Mouse (Mus musculus) lung, postnatal 36 days (tissue): Measurements from ENCODE around the gene Adcy10.

Source experiments
- DNase-seq: peaks from one replicate; pipeline ENCODE4 v3.0.0; 2022; ENCODE audit warnings: mixed read lengths

The Adcy10 gene

DNA sequence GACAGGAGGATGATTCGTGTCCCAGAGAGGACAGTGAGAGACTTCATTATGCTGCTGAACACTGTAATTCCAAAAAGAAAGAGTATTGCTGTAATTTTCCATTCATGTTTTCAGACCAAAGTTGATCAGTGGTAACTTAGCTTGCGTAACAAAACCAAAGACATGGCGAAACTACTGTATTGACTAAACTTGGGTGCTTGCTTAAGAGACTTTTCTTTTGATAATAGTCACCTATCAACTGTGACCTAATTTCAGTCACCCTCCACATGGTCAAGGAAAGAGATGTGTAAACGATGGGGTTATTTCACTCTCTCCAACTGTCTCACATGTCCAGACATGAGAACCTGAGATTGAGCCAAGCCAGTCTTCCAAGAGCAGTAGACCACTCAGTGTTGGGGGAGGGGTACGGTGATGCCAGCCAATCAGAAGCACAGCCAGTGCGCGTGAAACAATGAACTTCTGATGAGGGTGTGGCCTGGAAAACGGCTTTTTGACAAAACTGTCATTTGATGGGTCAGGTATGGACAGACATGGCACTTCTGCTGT, at the start of gene Adcy10:
Gene Adcy10 (plus strand): TSS at position 496 of the 546 bp plus-strand sequence.
- DNase-seq = peak; percentile 60

DNA sequence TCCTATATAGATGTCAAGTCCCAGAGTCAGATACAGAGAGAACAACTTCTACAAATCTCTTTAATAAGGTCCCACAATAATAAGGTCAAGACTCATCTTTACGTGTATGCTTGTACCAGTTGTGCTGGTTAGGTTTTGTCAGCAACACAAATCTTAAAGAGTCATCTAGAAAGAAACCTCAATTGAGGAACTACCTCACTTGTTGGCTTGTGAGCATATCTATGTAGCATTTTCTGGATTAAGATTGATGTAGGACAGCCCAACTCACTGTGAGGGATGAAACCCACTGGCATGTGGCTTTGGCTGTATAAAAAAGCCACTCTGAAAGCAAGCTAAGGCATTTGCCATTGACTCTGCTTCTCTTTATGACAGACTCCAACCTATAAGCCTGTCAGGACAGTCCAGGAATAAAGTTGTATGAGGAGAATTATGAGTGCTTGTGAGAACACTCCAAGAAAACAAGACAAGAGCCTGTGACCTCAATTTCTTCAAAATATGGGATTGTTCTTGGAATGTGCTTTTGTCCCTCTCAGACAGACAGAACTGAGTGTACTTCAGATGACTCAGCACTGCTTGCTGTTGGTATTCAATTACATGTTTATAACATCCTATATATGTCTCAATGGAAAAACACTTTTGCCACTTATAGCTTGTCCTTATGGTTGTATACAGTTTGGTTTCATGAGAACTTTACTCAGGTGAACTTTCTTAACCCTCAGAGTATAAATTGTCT, 46.5 kb upstream of the Adcy10 start:
- no peak for DNase-seq

DNA sequence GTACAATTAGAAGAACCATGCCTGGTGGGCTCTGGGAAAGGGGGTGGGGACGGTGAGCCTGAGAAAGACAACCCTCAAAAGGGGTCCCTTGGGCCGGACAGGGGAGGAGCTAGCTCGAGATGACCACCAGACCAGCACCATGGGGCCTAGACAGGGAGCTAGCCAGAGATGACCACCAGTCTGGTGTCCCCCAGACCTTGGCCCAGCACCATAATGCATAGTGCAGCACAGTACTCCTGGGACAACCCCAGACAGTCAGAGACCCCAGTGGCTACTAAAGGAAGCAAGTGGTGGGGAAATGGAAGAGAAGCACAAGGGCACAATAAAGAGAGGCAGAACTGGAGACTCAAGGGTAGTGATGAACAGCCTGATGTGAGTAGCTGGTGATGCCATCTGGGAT, 44.2 kb upstream of the Adcy10 start:
- DNase-seq = no peak

DNA sequence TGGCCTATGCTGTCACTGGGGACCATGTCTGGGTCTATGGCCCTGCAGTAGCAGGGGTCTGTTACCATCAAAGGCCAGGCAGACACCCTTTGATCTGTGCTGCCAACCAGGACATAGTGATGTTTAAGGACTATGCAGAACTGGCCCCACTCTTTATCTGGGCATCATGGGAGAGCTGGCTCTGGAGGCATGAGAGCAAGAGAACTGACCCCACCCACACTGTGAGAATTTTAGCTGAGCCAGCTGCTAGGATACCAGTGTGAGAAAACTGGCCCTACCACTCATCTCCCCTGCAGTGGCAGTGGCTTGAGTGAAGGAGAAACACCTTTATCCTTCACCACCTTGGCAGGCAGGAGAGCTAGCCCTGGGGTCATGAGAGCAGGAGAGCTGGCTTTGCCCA, 43.8 kb upstream of the Adcy10 start:
- no peak for DNase-seq

DNA sequence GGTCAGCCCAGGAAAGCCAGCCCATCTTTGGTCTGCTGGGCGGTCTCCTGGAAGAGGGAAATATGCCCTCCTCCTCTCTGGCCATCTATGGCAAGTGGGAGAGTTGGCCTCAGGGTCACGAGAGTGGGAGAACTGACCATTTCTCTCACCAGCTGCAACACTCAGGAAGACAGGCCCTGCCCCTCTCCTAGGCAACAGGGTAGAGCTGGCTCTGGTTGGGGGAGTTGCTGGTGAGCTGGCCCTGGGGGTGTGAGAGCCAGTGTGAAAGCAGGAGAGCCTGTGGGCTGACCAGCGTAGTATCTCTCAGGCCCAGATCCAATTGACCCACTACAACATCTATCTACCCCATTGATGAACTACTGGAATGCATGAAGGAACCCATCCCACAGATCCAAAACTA, 43.3 kb upstream of the Adcy10 start:
- DNase-seq = no peak

DNA sequence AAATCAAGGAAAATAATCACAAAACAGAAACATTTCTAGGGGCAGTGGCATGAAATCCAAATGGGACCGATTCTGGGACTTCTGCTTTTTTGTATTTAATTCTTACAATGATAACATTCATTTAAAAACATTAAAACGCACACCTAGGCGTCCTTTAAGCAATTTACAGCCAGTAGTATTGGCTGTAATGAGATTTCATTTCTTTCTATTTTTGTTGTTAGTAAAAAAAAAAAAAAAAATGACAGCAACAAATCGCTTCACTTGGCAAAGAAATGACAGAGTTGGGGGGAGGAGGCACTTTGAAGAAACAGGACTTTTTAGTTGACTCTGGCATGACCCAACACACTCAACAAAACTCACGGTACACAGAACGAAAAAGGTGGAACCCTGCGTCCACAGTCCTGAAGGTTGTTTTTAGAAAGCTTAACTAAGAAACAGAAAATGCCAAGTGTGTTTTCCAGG, 25.9 kb upstream of the Adcy10 start:
- DNase-seq = peak; percentile 69

DNA sequence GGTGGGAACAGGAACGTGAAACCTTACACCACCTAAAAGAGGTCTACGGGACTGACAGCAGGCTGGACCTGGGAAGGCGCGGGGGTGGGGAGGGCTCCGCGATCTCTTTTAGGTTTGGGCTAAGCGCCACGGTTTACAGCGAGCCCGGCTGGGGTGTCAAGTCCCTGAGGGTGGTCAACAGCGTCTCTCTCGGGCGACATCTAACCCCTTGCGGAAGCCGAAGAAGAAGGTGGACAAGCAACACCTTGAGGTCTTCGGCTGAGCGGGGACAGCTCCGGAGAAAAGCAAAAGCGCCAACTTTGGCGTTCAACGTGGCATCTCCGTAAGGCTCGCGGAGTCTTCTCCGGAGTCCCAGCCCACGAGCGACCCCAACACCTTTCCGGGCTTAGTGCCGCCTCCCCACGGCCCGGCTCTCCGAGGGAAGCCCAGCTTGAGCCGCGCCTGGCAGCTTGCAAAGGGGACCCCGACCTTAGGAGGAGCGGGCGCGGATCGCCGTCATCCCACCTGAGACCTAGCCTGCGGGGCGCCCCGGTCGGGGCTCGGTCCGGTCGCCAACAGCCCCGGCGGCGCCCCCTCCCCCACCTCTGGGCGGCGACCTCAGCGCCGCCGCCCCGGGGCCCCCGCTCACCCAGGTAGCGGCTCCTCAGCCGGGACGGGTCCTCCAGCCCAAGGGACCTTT, 25.3 kb upstream of the Adcy10 start:
- DNase-seq = peak; percentile 32

DNA sequence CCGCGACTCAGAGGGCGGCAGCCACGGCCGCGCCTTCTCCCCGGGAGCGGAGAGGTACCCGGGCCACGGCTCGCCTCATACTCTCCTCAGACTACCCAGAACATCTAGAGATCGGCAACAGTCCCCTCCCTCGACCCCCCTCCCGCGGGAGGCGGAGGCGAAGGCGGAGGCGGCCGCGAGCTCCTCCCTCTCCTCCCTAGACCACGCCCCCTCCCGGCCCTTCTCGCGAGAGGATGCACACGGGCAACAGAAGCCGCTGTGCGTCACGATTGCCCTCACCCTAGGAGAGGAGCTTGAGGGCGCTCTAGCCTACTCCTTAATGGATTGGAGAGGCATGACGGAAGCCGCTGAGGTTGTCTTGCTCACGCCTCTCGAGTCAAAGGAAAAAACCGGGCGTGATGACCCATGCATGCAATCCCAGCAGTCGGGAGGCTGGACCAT, 24.6 kb upstream of the Adcy10 start, which contains the start of the genes Dcaf6 and Mpc2:
Gene Dcaf6 (minus strand): TSS at position 116 of the 441 bp plus-strand sequence.
Gene Mpc2 (plus strand): TSS at position 278 of the 441 bp plus-strand sequence.
- DNase-seq = peak; percentile 98

DNA sequence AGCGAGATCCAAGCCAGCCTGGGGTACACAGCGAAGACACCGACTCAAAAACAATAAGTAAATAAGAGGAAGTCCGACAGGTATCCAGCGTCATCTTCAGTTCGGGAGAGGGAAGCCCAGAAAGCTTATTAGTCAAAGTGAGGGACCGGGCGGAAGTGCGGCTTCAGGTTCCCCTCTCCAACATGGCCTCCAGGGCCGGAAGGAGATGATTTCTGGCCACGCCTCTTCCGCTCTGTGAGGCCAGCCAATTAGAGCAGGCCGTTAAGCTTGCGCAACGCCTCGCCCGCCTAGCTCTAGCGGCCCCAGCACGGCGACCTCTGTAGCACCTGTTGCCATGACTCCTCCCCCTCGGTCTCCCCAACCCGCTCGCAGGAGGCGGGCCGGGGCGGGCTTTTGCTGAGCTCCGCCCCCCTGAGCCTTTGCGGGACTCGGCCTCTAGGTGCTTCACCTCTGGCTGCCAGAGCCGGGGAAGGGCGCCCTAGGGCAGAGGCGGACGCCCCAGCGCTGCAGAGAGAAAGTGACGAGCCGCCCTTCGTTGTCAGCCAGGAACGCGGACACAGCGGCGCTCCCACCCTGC, 24.1 kb upstream of the Adcy10 start:
- DNase-seq = peak; percentile 100

DNA sequence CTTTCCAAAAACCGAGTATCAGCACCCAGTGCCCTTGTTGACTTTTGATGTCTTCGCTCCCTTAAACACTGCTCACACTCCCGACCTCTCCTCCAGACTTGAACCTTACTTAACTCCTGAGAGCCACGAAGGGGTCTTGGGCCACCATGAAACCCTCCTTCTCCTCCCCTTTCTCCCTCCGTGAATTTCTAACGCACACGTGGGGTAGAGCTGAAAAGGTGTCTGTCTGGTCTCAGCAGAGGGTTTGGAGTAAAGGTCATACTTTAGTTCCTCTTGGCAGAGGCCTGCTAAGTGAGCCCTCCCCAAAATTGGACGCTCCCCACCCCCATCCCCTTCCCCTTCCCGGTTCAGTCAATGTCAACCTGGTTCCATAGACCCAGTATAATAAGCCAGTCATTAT, 23.3 kb upstream of the Adcy10 start:
- DNase-seq = peak; percentile 13

DNA sequence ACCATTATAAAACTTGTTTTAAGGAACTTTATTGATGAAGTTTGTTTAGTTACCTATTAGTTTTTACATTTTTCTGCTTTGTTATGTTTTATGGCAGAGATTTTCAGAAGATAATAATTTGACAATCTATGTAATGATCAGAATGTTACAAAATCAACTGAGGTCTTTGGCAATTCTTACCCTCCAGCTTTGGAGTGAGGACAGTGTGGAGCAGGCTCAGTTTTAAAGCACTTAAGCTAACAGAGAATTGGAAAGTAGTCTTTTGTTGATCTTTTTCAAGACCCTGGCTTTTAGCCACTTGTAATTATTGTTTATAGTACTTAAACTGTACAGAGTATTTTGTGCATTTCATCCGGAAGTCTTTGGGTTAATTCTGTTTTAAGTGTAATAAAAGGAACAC, 22.1 kb upstream of the Adcy10 start:
- DNase-seq = no peak

DNA sequence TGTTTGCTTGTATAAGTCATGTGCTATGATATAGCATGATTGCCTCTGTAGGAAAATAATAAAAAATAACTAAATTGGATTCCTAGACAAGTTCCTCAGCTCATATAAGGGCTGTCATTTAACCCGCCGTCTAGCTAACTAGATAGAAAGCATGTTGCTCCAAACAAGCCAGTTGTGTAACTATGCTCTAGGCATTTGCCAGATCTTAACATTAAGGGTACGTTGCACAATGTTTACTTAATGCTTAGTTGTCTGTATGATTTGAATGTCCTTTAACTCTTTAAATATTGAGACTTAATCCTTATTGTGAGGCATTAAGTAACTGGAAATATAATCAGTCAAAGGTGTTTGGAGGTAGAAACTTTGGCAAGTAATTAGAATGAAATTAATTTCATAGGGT, 20.4 kb upstream of the Adcy10 start:
- DNase-seq = peak; percentile 25

DNA sequence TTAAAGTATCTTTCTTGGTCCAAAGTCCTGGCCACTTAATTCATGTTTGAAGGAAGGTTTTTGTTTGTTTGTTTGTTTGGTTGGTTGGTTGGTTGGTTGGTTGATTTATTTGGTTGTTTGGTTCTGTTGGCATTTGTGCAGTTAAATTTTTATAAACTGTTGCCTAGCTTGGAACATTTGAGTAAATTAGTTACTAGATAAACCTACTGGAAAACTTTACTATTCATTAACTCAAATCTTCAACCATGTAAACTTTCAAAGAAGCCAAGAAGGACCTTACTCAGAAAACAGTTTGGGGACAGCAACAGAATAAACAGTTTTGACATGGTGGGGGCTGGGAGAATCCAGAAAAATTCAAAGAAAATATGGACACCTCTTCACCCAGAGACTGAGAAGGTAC, 16.0 kb upstream of the Adcy10 start:
- DNase-seq = no peak

DNA sequence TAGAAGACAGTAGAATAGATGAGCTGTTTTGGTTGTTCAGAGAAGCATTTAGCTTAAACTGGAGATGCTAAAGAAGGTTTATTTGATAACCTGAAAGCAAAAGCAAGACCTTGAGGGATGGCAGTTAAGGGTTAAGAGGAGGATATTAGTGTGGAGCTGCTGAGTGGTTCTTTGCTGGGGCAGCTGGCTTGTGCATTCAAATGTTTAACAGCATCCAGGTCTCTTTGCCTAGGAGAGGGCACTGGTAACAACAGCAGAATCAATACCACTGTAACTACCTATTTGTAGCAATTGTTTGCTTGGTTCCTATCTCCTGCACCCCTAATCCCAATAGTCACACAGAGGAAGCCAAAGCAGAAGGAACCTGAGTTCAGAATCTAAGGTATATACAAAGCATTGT, 15.3 kb upstream of the Adcy10 start:
- no peak for DNase-seq

DNA sequence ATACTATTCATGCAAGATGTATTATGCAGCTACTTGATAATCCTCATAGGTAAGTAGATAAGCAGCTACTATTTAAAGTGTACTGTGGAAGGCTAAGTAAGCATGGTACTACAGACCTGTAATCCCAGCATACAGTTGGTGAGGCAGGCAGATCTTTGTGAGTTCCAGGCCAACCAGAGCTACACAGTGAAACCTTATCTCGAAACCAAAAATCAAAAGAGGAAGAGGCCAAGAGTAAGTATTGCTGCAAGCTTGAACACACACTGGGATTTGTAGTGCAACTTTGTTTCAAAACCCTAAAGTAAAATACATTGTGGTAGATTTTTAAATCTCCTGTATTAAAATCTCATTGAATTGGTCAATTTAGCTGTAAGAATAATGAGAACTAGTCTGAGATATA, 13.5 kb upstream of the Adcy10 start:
- DNase-seq = no peak

DNA sequence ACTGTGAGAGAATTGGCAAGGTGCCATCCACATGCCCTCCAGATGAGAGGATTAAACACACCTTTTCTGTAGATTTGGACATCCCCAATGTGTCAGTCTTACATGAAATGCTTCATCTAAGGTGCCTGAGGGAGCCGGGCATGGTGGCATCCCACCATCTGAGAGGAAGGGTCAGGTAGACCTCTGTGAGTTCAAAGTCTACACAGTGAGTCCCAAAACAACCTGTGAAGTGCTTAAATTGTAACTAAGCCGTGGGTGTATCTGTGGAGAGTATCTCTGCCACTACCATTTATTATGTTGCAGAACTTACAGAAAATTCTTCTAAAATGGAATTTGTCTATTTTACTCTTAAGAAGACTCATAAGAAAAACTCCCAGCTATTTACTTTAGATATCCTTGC, 1.1 kb downstream of the Adcy10 start:
- no peak for DNase-seq

DNA sequence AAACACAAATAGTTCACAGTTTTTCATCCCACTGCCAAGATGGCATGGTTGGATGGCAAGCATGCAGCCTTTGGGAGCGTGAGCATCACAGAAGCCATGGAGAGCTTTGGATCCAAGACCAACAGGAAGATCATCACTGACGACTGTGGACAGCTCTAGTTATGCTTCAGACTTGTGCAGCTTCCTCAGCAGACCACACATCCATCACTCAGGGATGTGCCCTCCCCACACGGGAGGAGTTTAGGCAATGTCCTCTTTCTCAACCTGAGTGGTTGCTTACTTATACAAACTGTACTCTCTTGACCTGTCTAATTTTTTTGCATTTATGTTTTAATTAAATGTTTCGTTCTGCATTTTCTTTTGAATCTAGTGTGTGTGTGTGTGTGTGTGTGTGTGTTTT, 4.2 kb downstream of the Adcy10 start:
- no peak for DNase-seq

DNA sequence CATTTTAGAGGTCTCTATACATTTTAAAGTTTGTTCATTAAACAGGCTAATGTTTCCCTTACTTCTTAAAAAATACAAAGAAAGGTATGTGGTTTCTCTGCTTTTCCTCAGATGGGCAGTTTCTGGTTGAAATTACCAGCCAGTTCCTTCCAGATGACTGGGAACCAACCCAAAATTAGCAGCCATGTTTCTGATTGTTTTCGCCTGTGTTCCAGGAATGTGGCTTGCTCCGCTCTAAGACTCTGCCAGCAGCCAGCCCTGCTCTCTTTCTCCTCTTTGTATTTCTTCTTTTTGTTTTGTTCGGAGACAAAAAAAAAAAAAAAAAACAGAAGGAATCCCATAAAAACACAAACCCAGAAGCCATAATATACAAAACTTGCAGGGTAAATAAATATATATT, 13.9 kb downstream of the Adcy10 start:
- DNase-seq = peak; percentile 4

DNA sequence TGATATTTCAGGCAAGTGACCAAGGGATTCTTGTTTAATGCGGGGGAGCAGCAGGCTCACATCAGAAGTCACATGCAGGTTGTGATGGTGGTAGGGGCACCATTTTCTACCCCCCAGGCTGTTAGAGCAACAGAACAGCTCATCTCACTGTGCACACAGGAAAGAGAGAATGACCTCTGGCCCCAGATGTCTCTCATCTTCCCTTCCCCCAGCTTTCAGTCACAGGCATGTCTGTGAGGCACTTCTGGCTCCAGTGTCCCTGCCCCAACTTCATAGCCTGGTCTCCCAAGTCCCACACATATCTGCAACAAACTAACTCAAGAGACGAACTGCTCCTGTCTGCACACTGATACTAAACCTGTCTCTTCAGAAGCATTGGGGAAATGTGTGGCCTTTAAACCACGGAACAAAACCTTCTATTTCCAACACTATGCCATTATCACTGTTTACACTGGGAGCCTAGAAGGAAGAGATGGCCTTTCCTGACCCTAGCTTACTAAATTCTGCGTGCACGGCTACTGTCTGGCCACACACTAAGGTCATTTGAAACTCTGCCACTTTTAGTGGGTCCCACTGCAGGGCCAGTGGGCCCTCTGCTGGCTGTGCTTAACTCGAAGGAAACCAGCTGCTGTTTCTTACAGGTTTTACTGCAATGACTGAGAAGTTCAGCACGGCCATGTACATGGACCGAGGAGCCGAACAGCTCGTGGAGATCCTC, 18.5 kb downstream of the Adcy10 start:
- peak; percentile 79 for DNase-seq

DNA sequence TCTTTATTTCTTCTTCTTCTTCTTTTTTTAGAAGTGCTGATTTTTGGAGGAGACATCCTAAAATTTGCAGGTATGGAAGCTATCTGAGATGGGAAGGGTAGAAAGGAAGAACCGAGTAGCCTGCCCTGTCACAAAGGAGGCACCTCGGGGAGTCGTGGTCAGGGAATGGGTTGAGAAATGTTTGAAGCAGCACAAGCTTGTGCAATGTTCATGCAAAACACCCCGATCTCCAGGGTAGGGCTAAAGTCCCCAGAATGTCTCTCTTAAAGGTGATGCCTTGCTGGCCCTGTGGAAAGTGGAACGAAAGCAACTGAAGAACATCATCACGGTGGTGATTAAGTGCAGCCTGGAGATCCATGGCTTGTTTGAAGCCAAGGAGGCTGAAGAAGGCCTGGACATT, 21.3 kb downstream of the Adcy10 start:
- DNase-seq = no peak

DNA sequence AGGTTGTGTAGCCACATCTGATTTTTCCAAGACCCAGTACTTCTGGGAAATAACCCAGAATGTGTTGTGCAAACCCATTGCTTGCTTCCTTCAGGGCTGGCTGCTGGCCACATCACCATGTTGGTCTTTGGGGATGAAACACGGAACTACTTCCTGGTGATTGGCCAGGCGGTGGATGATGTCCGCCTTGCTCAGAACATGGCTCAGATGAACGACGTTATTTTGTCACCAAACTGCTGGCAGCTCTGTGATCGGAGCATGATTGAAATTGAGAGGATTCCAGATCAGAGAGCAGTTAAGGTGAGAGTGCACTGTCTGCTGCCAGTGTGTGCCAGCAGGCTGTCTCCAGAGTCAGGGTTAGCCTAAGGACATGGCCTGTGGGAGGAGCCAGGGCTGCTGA, 25.2 kb downstream of the Adcy10 start:
- DNase-seq = peak; percentile 9

DNA sequence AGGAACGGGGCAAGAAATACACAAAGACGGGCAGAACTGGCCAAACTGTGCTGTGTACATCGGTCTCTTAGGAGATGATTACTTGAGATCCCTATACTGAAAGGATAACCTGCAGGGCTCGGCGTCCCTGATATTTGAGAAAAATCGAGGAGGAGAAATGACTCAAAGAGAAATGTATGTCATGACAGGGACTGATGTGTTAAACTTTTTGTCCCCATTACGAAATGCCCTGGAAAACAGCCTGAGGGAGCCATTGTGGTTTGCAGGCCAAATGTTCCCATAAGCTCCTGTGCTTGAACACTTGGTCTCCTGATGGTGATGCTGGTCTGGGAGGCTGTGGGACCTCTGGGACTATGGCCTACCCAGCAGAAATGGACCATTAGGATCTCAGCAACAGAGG, 35.7 kb downstream of the Adcy10 start:
- no peak for DNase-seq

DNA sequence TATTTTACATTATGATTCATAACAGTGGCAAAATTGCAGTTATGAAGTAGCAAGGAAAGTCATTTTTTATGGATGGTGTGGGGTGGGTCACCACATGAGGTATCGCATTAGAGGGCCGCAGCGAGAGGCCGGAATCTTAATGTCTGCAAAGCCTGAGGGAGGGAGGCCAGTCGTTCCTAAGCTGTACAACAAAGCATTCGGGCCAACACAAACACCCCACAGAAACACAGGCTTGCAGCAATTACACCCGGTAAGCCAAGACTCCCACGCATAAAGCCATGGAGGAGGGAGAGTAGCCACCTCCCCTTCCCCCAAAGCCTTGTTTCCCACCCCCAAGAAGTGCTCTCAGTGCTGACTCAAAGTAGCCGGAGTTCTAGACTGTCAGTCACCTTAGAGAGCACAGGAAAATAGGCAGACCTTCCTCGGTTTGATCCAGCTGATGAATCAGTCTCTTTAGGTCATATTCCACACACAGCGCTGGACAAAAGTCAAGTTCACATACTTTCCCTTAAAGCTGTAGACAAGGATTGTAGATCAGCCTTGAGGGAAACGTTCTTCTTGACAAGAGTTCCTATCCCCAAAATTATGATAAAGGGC, 51.2 kb downstream of the Adcy10 start:
- DNase-seq = no peak
